Mouse (Mus musculus): ENCODE results near the gene Fam155a.

The Fam155a gene

DNA sequence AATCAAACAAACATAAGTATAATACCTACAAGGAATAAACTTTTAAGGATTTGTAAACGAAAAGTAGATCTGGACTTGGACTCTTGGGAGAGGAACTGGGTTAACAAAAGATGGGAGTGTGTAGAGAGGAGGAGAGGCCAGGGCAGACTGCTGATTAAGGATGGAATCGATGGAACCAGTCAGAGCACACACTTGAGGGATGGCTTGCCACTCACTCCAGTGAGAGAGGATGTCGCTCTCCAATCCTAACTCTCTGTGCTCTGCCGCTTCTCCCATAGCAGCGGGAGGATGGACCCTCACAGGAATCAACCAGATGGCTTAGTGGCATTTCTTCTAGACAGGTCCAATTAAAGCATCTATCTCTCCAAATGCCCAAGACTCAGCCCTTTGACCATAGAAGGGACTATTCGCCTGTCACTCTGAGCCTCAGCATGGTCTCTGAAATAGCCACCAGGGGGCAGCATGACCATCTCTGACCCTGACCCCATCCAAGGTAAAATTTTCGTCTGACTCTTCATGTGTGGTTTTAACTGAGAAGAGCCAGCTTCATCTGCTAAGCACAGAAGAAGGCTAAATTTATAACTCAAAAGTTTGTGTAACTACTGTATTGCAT lies 422.3 kb downstream of the Fam155a start:
- in situ Hi-C loops (cut with MboI; ENCODE audit: low pct_unique_long_range_greater_than_20kb in 1 of 2, low sequenced_read_pairs in 2 of 2, unreplicated experiment in 1 of 2), result no loop called here

DNA sequence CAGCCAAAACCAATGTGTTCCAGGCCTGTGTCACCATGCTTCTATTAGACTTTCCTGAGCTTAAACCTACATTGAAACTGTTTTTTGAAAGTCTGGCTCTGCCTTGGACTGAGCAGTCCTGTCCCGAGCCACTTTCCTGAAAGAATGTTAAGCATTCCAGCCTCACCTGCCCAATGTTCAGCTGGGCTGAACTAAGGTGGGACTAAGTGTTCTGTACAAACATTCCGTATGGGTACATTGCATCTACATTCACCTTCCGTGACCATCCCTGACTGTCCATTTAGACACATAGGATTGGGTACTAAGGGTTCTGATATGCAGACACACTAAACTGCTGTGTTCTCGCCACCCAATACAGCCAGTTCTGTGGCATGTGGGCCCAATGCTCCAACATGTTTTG lies 423.8 kb downstream of the Fam155a start:
- in situ Hi-C loops (cut with MboI; ENCODE audit: low pct_unique_long_range_greater_than_20kb in 1 of 2, low sequenced_read_pairs in 2 of 2, unreplicated experiment in 1 of 2), result no loop called here

DNA sequence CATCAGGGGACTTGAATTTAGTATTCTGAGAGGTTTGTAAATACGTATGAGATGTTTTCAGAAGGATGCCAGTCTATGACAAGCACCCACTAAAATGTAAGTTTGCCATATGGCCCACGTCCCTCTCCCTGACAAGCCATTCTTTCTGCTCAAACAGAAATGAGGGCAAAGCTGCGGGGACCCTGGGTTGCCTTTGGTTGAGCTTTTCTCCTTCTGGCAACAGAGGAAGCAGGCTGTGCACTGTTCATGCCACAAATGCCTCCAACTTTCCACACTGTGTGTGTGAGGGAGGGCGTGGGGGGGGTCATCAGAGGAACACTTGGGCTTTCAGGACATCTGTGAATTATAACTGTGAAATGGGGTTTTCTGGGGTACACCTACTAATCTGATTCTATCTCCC lies 426.8 kb downstream of the Fam155a start:
- in situ Hi-C loops (cut with MboI; ENCODE audit: low pct_unique_long_range_greater_than_20kb in 1 of 2, low sequenced_read_pairs in 2 of 2, unreplicated experiment in 1 of 2), result no loop called here

DNA sequence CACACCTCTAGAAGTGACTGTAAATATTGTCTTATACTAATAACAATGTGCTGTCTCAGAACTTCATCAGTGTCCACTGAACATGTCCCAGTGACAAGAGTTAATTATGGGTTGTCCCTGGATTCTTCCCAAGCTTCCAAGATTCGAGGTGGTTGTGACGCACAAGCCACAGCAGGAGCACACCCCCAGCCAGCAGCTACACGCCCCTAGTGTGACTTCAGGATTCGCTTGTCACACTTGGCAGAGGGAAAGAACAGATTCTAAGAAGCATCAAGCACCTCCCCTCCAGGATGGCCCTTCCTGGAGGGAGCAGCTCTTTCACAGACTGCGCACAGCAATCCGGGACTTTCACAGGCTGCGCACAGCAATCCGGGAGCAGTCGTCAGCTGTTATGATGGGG lies 428.0 kb downstream of the Fam155a start:
- in situ Hi-C loops (cut with MboI; ENCODE audit: low pct_unique_long_range_greater_than_20kb in 1 of 2, low sequenced_read_pairs in 2 of 2, unreplicated experiment in 1 of 2), result no loop called here

DNA sequence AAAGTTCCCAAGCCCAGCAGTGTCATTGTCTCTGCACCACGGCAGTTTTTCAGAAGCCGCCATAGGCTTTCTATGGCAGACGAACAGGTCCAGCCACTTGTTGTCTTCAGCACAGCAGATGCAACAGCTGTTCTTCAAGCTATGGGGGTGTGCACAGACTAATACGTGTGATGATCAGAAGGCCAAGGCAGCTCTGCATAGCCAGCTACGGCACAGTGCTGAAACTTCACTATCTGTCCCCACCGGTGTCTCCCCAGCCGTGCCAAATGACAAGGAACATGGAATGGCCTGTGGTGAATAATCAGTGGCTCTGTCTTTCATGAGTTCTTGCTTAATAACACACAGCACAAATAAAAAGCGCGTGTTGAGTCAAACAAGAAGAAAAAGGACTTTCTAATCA lies 428.4 kb downstream of the Fam155a start:
- in situ Hi-C loops (cut with MboI; ENCODE audit: low pct_unique_long_range_greater_than_20kb in 1 of 2, low sequenced_read_pairs in 2 of 2, unreplicated experiment in 1 of 2), result no loop called here

DNA sequence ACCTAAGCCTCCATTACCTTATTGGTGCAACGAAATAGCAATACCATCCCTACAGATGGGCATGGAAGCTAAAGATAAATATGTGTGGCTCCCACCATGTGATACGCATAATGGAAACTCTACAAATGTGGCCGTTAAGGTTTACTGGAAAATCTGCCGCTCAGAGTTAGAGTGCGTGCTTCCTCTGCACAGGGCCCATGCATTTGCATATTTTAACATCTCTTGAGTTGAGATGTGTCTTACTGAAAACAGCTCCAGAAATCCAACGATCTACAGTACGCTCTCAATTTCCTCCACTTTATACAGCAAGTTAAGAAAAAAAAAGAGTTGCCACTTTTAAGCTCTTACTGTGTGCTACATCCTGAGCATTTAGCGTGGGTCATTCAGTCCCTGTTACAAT lies 433.1 kb downstream of the Fam155a start:
- in situ Hi-C loops (cut with MboI; ENCODE audit: low pct_unique_long_range_greater_than_20kb in 1 of 2, low sequenced_read_pairs in 2 of 2, unreplicated experiment in 1 of 2), result no loop called here

DNA sequence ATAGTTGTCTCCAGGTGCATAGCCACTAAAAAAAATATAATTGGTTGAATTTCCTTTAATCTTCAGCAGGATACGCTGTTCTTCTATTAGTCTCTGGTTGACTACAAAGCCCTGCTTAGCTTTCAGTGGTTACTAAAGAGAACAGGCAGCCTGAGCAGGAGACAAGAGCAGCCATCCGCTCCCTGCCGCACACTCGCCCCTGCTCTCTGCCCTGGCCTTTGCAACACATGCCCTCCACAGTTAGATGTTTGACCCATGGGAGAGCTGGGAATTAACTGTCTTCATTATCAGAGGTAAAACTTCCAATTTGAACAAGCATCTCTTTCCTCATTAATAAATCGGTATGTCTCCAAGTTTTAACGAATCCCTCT lies 435.0 kb downstream of the Fam155a start:
- in situ Hi-C loops (cut with MboI; ENCODE audit: low pct_unique_long_range_greater_than_20kb in 1 of 2, low sequenced_read_pairs in 2 of 2, unreplicated experiment in 1 of 2), result no loop called here

DNA sequence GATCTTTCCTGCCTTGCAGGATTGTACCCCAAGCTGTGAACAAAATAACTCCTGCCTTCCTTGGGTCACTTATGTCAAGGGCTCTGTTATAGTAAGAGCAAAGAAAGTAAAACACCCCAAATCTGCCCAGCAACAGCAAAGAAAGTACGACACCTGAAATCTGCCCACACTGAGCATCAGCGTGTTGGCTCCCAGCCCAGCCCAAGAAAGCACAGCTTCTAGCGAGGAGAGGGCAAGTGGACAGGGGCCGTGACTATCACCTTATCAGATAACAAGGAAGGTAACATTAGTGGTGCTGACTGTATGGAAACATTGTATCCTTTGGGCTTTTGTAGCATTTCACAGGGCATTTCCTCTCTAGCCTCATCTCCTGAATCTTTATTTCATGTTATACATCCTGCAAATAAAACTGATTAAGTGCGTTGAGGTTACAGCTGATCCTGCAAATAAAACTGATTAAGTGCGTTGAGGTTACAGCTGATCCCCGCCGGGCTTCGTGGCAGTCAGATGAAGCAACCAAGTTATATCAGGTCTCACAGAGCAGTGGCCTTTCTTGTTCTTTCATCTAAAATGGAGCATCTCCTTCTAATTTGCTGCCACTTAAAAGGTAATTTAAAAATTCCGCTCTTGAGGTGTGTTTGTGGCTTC lies 435.6 kb downstream of the Fam155a start:
- in situ Hi-C loops (cut with MboI; ENCODE audit: low pct_unique_long_range_greater_than_20kb in 1 of 2, low sequenced_read_pairs in 2 of 2, unreplicated experiment in 1 of 2), result no loop called here

DNA sequence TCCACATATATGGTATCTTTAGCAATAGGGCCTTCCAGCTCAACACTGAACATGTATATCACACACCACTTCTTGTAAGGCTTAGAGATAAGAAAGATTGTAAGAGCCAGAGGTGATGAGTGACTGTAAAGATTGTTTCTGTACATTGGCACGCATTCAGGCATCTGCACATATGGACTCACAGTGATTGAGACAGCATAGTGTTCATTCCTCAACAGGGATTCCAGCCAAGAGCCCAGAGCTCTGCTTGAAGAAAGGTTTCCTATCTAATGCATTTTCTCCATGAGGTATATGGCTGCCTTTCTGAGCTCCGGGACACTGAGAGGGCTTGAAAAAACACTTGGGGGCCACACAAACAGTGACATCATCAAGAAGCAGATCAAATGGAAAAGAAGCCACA lies 438.2 kb downstream of the Fam155a start:
- in situ Hi-C loops (cut with MboI; ENCODE audit: low pct_unique_long_range_greater_than_20kb in 1 of 2, low sequenced_read_pairs in 2 of 2, unreplicated experiment in 1 of 2), result no loop called here

DNA sequence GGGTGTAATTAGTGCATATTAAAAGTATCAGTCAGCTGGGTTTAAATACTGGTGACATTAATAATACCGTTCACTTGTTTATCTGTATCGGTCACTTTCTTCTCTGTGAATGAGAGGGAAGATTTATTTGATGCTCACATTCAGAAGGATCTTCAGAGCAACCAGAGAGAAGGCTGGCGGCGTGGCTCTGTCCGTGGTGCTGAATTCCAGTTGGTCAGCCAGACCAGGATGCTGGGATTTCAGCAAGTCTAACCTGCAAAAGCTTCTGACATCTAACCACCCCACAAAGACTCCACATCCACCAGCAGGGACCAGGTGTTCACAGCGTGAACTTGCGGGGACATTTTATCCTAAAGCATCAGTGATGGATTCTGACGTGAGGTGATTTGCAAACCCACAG lies 461.5 kb downstream of the Fam155a start:
- in situ Hi-C loops (cut with MboI; ENCODE audit: low pct_unique_long_range_greater_than_20kb in 1 of 2, low sequenced_read_pairs in 2 of 2, unreplicated experiment in 1 of 2), result no loop called here

DNA sequence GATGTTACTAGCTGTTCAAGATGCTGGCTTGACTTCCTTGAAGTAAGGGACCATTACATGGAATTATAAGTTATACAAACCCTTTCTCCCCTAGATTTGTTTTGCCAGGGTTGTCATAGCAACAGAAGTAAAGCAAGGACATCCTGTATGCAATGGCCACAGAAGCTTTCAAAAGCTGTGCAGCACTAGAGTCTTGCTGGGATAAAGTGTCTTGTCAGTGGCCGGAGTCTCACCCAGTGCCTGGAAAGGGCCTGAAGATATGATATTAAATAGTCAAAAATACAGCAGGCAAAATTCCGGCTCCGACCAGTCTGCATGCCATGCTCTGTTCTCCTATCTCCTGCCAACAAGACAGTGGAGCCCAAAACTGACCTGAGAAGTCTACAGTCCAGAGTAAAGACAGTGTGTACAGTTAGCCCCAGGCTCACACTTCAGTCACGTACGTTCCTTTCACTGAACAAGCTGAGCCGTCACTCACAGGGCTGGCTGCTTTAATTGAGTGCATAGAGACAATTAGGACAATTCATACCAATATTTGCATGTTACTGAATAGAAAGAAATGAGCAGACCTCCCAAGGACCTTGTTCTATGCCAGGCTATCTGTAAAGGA lies 467.3 kb downstream of the Fam155a start:
- in situ Hi-C loops (cut with MboI; ENCODE audit: low pct_unique_long_range_greater_than_20kb in 1 of 2, low sequenced_read_pairs in 2 of 2, unreplicated experiment in 1 of 2), result no loop called here

DNA sequence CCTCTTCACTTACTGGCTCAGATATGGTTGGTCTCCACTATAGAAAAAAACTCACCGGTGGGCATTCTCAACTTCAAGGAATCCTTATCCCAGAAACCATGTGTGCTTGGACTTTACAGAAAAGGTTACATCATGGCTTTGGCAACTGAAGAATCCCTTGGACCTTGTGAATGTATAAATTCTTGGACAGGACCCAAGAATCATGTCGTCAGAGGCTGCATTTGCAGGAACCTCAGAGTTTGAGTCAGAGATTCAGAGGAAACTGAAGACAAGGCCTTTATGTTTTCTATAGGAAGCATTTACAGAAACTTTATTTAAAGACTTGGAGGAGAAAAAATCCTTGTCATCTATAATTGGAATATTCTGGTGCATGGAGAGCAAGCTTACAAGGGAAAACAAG lies 475.9 kb downstream of the Fam155a start:
- in situ Hi-C loops (cut with MboI; ENCODE audit: low pct_unique_long_range_greater_than_20kb in 1 of 2, low sequenced_read_pairs in 2 of 2, unreplicated experiment in 1 of 2), result no loop called here

DNA sequence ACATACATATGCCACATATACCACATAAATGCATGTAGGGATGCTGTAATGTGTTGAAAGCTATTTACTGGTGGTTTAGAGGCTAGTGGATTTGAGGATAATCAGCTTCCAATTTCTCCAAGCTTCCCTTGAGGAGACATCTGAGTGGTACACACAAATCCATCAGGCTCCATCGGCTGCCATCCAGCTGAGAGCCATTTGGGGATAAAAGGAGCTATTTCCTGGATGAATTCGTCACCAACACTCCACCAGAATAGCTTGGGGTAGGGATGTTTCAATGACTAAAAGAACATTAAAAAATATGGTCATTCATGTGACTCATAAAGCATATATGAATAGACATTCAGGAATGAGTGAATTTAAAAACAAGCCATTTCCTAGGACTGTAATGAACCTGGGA lies 478.4 kb downstream of the Fam155a start:
- in situ Hi-C loops (cut with MboI; ENCODE audit: low pct_unique_long_range_greater_than_20kb in 1 of 2, low sequenced_read_pairs in 2 of 2, unreplicated experiment in 1 of 2), result no loop called here

DNA sequence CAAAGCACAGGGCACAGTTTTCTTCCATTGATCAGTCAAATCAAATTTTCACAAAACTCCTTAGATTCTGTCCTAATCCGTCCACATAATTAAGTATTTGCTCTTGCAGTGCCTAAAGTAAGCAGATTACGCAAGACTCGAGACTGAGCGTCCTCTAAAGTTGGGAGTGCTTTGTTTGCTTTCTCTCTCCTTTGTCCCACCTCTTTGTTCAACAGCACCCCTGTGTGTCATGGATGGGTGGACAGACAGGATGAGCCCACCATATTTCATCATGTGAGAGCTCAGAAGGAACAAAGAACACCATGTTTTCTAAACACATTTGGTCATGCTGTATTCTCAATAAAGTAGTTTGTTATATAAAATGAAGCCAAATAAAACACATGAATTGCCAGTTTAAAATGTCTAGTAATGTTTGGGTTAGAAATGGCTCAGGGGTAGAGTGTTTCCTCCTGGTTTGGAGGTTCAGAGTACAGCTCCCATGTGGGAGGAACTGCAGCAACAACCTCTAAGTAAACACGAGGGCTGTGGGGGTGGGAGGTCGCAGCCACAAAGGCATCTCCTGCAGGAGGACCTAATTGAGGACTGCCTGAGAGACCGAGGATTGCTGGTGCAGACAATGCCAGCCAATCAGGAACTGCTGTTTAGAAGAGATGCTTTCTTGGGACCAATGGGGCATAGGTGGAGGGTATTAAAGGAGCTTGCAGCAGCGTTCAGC lies 482.8 kb downstream of the Fam155a start:
- in situ Hi-C loops (cut with MboI; ENCODE audit: low pct_unique_long_range_greater_than_20kb in 1 of 2, low sequenced_read_pairs in 2 of 2, unreplicated experiment in 1 of 2), result no loop called here

DNA sequence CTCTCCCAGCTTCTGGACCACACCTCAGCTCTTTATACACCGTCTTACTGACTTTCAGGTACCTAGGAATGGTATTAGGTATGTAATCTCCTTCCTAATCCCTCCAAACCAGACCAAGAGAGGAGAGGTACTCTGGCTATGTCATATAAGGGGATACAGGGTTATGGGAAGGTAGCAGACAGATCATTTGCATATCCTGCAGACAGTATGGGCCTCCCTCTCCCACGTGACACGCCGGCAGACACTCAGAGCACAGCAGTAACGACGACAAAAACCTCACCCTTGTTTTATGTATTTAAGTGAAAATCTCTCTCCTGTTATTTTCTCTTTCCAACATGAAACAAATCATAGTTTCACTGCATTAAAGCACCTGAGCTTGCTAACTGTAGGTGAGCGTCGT lies 496.8 kb downstream of the Fam155a start:
- in situ Hi-C loops (cut with MboI; ENCODE audit: low pct_unique_long_range_greater_than_20kb in 1 of 2, low sequenced_read_pairs in 2 of 2, unreplicated experiment in 1 of 2), result no loop called here

DNA sequence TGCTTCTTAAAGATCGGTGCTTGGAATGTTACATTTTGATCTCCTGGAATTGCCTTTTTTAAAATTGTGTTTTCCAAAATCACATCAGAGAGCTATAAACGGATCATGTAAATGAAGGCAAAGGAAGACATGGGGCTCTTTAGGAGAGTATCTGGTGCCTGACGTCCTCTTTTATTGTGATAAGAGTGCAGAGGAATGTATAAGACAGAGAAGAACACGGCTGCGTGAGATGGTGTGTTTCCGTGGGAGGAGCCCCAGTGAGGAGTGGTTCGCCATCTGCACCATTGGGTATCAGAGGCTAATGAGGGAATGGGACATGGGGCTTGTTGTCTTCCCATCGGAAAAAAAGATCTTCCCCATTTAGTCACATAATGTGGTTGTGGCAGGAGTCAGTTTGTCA lies 506.6 kb downstream of the Fam155a start:
- in situ Hi-C loops (cut with MboI; ENCODE audit: low pct_unique_long_range_greater_than_20kb in 1 of 2, low sequenced_read_pairs in 2 of 2, unreplicated experiment in 1 of 2), result no loop called here

DNA sequence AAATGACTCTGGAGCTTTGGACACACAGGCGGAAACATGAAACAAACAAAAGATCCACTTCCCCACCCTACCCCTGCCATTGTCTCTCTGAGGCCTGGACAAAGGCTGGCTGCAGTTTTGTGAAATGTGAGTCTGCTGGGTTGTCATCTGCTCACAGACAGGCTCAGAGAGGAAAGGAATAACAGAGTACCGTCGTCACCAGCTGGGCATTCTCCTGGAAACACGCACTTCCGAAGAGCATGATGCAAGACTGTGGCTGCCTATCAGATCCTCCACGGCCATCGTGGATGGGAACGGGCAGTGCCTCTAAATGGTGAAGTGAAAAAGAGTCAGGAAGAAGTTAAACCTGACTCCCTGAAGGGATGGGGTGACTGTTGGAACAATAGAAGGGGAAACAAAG lies 509.4 kb downstream of the Fam155a start:
- in situ Hi-C loops (cut with MboI; ENCODE audit: low pct_unique_long_range_greater_than_20kb in 1 of 2, low sequenced_read_pairs in 2 of 2, unreplicated experiment in 1 of 2), result no loop called here

DNA sequence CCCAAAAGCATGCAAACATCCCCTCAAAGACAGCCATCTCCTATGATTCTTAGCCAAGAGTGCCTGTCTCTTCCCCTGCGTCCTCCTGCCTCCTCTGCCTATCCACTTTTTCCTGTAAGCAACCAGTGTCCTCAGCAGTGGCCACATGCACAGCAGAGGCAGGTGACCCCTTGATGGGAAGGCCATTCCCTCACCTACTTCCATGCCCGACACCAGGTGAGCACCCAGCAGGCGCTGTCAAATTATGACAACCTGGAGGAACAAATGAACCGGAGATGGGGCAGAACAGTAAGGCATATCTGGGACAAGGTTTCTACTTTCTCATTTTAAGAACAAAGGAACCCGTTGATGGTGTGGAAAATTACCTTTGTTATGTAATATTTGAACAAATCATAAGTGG lies 515.6 kb downstream of the Fam155a start:
- in situ Hi-C loops (cut with MboI; ENCODE audit: low pct_unique_long_range_greater_than_20kb in 1 of 2, low sequenced_read_pairs in 2 of 2, unreplicated experiment in 1 of 2), result no loop called here

DNA sequence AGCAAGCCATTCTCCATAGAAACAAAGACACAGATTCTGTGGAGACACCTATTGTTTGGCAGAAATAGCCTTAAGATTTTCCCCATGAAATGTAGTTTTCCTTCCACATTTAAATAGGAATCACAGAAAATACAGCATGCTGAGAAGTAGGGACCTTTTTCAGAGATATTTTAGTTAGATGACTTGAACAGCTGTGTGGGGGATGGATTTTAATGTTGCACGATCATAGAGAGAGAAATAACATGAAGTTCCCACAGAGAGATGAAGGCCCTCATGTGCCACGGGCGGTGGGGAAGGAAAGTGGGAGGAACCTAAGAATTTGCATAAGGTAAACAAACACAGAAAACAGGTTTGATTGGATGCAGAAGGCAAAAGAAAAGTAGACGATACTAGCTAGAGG lies 518.0 kb downstream of the Fam155a start:
- in situ Hi-C loops (cut with MboI; ENCODE audit: low pct_unique_long_range_greater_than_20kb in 1 of 2, low sequenced_read_pairs in 2 of 2, unreplicated experiment in 1 of 2), result no loop called here
